Mouse (Mus musculus): ENCODE measurements around the gene Slc6a13.

Gene Slc6a13

DNA sequence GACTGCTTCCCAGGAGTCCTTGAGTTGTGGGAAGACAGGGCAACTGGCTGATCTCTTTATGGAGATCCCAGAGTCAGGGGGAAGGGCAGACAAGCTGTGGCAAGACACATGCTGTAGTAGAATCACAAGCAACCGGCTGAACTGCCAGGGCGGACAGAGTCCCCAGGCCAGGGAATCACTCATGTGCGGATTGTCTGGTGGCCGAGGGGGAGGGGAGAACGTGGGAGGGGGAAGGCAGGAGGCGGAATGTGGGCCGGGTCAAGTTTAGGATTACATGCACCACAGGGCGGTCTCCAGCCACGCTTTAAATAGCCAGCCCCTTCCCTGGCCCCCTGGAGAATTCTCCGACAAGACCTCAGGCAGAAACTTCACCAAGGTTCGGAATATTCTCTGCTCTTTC lies at the start of gene Slc6a13:
Slc6a13 (plus strand) TSS at position 274 of the 400 bp plus-strand sequence.
- peak; percentile 21 for DNase-seq

DNA sequence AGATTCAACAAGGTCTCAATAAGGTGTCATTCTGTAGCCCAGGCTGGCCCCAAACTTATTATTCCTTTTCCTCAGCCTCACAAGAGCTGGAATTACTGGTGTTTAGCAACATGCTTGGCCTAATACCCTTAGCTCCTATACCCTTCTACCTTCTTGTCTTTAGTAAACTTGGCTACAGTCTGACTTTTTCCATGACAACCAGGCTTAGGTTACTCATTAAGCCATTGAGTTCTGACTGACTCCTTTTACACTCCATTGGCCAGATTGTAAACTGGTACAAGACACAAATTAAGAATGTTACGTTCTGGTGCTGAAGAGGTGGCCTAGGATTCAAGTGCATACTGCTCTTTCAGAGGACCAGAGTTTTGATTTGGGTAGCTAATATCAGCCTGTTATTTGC lies 49.6 kb upstream of the Slc6a13 start:
- no peak for DNase-seq

DNA sequence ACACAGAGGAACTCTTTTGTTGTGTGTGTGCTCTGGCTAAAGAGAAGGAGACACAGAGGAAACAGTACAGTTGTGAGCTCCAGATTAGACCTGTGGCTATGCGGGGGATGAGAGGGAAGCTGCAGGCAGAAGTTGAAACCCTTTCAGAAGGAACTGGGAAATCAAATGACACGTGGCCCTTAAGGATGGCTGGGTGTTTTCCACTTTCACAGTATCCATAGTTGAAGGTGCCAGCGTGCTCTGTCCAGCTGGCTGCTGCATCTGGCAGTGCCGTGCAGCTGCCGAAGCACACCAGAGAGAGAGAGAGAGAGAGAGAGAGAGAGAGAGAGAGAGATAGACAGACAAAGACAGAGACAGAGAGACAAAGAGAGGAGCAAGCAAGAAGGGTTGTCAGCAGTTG lies 48.8 kb upstream of the Slc6a13 start:
- DNase-seq: no peak

DNA sequence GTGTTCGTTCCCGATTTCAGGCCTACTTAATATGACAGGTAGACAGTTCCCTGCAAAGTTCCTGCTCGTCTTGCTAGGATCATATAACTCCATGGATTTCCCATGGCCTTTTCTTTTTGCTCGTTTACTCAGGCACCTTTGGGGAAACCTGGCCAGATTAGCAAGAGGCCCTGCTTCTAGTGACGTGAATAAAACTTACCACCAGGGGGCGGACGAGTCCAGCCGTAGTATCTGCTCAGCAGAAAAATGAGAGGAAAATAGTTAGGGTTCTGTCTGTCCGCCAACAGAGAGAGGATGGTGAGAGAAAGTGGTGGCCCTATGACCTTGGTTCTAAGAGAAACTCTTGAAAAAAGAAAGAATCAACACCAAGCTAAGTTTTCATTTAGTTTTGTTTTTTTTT lies 39.5 kb upstream of the Slc6a13 start:
- DNase-seq: peak; percentile 80

DNA sequence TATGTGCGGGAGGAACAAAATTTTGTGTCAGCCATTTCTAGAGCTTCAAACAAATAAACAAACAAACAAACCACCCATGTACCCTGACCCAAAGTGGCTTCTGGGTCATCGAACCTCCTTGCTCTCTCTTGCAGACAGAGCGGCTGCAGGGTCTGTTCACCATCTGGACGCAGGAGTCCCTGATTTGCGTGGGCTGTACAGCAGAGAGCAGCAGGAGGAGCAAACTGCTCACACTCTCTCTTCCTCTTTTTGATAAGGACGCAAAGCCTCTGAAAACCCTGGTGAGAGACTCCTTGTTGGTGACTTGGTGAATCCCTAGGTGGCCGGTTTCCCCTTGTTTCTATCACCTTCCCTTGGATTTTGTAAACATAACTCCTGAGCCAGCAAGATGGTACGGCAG lies 38.8 kb upstream of the Slc6a13 start:
- no peak for DNase-seq

DNA sequence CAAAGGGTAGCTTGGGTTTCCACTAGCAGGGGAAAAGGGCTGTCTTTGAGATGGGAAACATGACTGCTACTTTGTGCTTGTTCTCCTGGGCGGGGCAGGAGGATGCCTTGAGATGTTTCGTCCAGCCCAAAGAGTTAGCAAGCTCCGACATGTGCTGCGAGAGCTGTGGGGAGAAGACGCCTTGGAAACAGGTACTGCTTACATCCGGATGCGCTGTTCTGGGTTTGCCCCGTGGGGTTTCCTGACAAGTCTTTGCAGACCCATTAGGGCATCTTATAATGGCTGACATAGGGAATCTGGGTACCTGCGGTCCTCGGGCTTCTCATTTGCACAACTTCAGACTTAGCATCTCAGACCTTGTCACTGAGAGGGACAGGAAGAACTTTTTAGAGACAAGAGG lies 38.0 kb upstream of the Slc6a13 start:
- no peak for DNase-seq

DNA sequence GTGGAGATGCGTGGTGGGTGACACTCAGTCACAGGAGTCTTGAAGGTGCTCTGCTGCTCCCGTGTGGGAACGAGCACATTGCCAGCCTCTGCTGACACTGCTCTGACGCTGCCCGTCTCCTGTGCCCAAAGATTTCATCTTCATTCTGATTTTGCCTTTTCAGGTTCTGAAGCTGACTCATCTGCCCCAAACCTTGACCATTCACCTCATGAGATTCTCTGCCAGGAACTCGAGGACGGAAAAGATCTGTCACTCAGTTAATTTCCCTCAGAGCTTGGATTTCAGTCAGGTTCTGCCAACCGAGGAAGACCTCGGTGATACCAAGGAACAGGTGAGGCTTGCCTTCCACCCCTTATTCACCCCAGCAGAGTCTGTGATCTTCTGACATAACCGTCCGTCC lies 37.5 kb upstream of the Slc6a13 start:
- DNase-seq: no peak

DNA sequence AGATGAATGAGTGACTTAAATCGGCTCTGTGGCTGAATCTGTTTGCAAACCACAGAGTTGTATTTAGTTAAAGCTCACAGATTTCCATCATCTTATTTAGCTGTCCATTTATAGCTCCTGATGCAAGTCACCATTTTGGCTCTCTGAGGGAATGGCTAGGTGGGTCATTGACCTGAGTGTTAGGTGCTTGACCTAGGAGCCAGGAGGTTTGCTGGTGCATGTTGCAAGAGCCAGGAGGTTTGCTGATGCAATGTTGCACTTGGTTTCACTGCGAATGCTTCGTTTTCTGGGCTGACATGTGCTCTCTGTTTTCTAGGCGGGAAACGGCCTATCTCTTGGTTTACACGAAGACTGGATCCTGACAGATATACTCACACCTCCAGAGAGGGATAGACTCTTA lies 29.9 kb upstream of the Slc6a13 start:
- DNase-seq: no peak

DNA sequence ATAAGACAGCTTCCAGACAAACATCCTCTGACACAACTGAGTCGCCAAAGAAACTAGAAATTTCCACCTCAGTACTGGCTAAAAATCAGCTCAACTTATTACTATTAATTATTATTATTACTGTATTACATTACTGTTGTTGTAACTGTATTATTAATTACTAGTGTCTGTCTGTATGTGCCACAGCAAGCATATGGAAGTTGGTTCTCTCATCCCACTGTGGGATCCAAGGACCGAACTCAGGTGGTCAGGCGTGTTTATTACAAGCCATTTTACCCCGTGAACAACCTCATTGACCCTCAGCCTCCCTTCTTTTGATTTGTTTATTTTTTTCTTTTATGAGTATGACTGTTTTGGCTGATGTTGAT lies 28.3 kb upstream of the Slc6a13 start:
- DNase-seq: no peak

DNA sequence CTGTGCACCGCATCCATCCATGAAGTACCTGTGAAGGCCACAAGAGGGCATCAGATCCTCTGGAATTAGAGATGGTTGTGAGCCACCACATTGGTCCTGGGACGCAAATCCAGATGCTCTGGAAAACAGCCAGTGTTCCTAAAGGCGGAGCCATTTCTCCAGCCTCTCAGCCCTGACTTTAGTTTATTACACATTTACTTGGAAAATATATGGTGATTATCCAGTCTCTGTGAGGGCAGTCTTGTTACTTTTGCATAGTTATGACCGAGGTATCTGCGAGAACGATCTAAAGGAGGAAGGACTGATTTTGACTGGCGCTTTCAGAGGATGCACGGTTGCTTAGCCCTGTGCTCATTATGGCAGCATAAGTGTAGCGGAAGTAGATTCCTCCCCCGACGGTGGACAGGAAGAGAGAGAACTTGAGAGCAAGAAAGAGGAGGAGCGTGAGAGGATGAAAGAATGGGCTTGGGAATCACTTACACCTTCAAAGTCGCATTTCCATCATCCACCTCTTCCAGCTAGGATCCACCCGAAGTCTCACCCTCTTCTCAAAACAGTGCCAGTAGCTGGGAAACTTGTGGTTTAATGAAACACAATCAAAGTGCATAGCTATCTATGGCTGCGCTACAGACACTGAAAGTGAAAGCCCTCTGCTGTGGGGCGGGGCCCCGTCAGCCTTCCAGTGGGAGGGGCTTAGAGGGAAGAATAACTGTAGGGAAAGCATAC lies 27.8 kb upstream of the Slc6a13 start:
- peak; percentile 90 for DNase-seq

DNA sequence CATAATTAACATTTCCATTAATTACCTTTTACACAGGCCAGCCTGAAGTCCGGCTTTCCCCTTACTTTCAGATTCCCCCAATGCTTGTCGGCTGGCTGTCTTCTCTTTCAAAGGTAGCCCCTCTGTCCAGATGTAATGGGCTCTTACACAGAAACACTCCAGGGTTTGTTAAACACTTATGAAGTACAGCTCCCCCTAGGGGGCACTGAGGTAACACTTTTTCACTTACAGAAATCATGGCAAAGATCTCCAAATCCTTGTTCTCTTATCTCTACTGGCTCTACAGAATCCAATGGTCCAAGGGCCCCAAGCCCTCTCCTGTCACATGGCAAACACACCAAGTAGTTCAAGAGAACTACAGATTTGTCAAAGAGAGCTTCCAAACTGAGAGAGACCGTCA lies 25.7 kb upstream of the Slc6a13 start:
- peak; percentile 45 for DNase-seq

DNA sequence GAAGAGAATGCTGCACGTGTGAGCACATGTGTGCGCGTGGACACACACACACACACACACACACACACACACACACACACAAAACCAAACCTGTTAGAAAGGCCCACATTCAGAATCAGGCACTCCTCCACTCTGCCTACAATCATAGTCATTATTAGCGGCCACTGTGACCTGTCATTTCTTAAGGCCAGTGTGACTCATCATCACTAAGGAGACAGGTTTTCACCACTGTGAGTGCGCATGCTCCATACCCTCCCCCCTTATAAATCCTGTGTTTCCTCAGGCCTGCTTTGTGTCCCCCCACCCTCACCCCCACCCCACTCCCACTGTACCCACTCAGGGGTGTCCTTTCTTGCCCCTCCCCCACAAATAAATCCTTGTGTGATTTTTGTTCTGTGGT lies 15.9 kb upstream of the Slc6a13 start:
- no peak for DNase-seq

DNA sequence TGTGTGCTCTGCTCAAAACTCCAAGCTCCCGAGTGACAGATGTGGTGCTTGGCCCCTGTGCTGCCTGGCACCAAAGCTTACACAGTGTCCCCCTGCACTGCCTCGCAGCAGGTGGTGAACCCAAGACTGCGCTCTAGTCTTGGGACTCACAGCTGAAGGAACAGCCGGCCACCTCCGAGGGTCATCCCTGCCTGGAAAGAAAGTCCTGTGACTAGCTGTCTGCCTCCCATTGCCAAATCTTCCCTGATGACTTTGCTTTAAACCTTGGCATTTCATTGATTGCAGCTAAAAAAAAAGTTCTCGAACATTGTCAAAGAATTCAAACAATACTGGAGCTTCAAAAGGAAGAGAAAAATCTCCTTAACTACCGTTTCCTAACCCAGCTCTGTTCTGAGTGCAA lies 710 bp upstream of the Slc6a13 start:
- DNase-seq: no peak

DNA sequence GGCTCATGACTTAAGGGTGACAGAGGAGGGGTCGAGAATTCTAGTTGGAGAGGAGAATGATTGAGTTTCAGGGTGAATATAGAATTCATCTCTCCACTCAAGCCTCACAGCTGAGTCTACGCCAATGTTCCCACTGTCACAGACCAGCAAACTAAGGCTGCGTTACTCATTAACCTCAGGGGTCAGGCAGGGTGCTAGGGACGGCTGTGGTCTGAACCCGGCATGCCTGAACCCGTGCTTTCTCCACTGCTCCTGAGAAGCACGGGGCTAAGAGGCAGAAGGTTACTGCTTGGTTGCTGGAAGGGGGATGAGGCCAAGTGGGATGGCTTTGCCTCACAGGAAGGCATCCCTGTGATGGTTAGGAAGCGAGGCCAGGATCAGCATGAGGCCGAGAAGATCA lies 477 bp downstream of the Slc6a13 start:
- DNase-seq: no peak

DNA sequence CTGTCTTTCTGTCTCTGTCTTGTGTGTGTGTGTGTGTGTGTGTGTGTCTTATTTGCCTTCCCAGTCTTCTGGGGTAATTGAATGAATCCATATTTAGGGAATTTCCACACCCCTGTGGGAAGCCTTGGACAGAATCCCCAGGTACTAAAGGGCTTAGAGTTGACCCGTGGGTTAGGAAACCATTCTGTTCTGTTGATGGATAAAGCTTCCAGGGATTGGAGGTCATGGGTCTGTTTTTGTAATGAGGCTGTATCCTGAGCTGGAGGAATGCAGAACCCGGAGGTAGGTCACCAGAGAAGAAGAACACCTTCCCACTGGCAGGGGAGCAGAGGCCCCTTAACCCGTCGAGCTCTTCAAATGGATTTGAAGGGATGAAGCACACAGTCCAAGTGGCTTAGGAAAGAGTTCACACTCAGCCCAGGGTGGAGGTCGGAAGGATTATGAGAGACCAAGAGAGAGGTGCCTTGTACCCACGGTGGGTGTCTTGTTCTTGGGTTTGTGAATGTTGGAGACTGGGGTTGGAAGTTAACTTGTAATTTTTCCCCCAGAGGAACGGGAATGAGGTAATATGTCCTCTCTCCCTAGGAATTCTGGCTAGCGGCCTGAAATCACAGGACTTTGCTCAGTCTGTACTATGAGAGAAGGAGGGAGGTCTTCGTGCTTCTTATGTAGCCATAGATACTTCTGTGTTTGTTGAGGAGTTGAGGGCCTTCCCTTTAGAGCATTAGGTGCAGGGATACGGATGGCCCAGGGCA lies 3.6 kb downstream of the Slc6a13 start:
- DNase-seq: no peak

DNA sequence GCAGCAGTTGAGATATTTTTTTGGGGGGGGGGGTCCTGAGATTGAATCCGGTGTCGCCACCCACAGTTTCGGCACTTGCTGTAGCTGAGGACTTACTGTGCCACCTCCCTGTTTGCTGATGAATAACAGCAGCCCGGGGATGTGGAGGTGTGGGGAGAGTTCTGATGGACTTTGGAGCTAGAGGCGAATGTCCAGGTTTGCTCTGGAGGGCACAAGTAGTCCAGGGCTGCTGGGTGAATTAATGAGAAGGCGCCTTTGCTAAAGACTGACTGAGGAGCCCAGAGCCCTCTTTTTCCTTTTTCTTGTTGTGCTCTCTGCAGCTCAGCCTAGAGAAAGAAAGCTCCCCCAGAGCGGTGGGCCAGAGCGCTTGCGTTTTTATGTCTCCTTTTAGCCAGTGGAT lies 4.6 kb downstream of the Slc6a13 start:
- no peak for DNase-seq

DNA sequence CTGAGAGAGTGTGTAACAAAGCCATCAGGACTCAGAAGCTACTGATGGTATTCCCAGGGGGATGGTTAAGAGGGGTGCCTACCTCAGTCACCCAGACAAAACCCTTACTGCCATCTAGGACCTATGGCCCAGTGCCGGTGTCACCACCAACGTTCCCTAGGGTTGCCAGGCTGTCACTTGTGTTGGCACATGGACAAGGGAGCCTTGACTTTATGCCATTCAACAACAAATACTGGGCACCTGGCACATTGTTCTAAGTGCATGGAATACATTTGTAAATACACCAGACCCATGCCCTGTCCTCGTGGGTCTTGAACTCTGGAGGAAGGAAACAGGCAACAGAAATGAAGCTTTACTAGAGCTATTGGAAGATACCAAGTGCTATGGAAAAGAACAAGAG lies 5.5 kb downstream of the Slc6a13 start:
- DNase-seq: no peak

DNA sequence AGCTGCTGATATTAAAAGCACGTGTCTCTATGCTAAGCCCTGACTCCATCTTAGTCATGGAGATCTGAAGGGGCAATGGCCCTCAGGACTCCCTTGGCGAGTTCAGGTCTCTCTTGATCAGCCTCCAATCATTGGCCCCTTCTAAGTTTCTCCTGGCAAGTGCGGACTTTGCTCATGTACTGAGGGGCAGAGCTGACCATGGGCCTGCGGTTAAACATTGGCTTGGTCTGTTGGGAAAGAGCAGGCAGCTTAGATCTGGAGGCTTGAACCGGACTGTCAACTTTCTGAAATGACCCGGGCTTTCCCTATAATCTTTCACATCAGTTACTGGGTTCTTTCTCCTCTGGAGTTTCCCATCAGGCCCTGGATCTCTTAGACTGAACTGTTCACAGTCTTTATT lies 11.0 kb downstream of the Slc6a13 start:
- DNase-seq: no peak

DNA sequence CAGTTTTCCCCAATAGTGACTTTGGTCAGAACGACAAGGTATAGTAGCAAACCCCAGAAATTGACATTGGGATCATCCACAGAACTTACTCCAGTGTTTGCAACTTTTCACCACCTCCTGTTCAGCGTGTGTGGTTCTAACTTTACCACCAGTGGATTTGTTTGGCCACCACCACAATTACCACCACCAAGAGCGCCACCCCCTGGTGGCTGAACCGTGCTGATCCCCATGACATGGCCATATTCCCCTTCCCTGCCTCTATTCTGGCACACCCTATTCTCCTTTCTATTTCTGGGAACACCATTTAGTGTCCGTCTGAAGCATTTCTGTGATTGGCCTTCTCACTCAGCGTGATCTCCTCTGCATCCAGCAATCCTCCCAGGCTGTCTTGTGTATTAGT lies 19.1 kb downstream of the Slc6a13 start:
- DNase-seq: no peak

DNA sequence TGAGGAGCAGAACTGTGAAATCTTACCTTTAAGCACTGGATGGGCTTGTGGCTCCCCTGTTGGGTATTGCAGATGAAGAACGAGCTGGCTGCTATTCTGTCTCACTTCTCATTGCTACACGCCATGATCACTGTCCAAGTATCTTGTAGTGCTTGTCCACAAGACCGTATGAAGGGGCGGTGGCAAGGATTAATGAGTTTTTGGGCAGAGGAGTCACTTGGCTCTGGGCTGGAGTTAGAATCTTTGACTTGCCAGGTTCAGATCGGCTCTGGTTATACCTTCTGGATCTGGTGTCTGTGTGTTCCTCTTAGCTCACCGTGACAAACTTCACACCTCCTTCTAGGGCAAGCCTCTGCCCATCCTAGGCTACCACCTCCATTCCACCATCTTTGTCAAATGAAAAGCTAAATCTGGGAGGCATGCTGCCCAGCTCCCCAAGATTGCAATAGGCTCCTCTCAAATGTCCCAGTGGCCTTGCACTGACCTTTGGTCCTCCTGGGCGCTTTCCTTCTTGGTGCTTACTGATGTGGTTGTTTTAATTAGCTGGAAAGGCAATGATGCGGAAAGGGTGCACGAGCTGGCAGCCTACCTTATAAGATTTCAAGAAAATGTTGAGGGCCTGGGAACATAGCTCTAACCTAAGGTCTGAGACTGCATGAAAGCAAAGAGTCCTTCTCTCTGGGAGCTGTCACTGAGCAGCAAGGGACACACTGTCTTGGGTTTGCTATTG lies 22.5 kb downstream of the Slc6a13 start:
- no peak for DNase-seq

DNA sequence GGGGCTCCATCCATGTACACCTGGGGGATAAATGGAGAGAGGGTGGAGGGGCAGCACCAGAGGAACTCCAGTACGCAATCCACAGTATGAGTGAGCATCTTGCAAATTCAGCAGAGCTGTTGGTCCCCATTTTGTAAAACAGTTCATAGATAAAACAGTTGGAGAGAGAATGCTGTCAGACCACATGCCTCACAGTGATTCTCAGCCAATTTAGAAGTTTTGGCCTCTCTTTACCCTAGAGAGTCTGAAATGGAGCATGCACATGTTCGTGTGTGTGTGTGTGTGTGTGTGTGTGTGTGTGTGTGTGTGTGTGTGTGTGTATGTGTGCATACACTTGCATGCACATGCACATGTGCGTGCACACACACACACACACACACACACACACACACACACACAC lies 25.3 kb downstream of the Slc6a13 start:
- no peak for DNase-seq

DNA sequence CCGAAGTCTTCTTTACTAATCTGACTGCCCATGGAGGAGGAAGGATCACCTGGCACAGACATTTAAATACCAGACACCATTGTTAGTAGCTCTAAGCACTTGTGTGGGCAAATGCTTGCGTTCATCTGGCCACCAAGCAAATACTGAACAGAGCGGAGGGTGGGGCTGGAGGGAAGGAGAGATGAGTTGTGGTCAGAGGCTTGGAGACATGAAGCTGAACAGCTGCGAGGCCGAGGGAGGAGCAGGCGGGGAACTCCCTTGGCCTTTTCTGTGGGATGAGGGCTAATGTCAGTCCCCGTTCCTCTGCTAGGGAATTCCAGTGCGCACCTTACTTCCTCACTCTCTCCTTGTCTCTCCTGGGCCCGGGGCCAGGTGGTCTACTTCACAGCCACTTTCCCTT lies 25.7 kb downstream of the Slc6a13 start:
- no peak for DNase-seq

DNA sequence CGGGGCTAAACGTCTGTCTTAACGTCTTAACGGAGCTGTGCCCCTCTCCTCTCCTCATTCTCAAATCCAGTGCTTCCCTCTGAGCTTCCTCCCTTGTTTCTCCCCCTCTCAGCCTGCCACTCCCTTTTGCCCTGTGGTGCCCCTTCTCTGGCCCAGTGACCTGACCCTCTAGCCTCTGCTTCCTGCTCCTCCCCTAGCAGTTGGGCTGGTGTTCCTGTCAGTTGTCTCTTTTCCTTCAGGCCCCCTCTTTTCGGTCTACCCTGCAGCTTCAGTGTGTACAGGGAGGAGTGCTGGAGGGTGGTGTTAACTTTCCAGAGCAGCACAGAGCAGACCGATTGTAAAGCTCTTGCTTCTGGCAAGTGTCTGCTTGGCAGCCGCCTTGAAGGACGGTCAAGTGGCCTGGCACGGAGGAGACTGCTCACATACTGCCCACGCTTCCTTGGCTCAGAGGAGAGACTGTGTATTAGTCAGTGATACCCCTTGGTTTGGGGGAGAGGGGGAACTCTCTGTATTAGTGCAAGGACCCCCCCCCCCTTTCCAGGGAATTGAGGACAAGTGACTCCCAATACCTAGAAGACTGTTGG lies 26.6 kb downstream of the Slc6a13 start:
- peak; percentile 42 for DNase-seq

DNA sequence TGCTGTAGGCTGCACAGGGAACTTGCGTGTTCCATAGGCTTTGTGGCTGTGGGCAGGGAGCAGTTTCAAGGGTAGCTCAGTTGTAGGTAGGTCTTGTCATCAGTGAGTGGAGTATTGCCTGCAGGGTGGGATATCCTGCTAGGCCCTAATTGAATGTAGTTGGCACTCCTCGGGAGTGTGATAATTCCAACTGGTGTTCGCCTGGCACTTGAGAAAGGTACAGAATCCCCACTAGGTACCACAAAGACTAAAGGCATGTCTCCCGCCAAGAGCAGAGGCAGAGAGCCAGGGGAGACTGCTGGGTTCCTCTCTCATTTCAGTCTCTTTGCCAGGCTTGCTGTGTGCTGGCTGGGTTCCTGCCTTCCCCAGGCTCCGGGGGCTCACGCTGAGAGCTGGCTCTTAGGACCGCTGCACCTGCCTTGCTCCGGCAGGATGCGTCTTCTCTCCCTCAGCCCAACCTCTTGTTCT lies 28.4 kb downstream of the Slc6a13 start:
- DNase-seq: no peak

Data from lung, postnatal 10 days (tissue).